Mouse (Mus musculus) heart, postnatal 0 days (tissue): ENCODE measurements around the gene Zfhx3.

Source experiments
- CTCF ChIP-seq: IDR thresholded peaks from 2 replicates; pipeline ENCODE4 v1.5.1; 2016; ENCODE audit warnings: antibody characterized with exemption, control low read depth, low read depth
- EP300 ChIP-seq: IDR thresholded peaks from 2 replicates; pipeline ENCODE4 v1.6.1; 2016; ENCODE audit warnings: antibody characterized with exemption, low read depth

- TF ChIP-seq CTCF, result no peak
- no peak for TF ChIP-seq EP300
Observed at GRCm38 (mm10) chr8:107974451-107974850, 32.0 kb downstream of the Zfhx3 start.
